Mouse (Mus musculus): Measurements from ENCODE around the gene Hoxa5. TPM values are rescaled to one million over a fixed set of nuclear protein-coding genes. Genes with fewer than 3 reads are reported as not detected.

The Hoxa5 gene
- polyA plus RNA-seq, 1 experiment from 2014 or later: not detected

DNA sequence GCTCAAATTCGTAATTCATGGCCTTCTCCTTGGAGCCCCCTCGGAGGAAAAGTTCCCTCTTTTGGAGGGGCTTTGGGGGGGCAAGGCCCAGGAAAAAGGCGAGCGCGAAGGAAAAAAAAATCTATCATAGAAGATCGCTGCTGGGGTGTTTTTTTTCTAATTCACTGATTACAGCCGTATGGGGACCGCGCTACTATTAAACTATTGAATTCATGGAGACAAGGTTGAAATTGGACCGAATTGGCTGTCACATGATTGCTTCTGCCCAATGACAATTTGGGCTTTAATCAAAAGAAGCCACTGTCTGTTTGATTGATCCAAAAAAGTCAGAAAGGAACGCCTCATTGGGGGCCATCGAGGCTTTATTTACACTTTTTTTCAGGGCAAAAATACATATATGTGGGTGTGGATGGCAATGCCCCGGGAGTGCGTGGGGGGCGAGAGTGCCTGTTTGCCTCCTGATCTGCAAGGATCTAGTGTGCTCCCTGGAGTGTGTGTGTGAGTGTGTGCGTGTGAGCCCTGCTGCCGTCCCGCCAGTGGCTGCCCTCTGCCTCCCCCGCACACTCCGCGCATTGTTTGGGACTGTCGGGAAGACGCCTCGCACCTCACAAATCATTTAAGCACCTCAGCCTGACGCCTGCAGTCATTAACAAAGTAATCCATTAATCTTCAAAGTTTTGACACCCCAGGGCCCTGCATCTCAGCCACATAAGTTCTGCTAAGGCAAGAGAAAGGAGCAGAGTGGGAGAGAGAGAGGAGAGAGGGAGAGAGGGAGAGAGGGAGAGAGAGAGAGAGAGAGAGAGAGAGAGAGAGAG is 39.6 kb downstream of the Hoxa5 start, which contains the start of gene Hoxa2:
Gene Hoxa2, minus strand, starts transcription at position 206 of the 815 bp plus-strand sequence.
- H3K4me1 ChIP-seq: no peaks in the 10 kb centered on the region
- H3K27me3 ChIP-seq: peaks cover 94% of the 10 kb centered on the region
- no peaks in the 10 kb centered on the region for H3K36me3 ChIP-seq
- 1% methylated on average over 25 of the region's 25 CpGs for WGBS
- no peak within 1 kb of the TSS for H3K4me2 ChIP-seq (replicated peaks)
- 0 out of 2 replicates have a peak within 1 kb of the TSS, but pooled peaks have one; percentile 2 for H3K4me3 ChIP-seq
- H3K9ac ChIP-seq (replicated peaks): no peak within 1 kb of the TSS
- no peaks in the 10 kb centered on the region for H3K9me3 ChIP-seq
- ATAC-seq (ENCODE audit: low FRiP score, low read depth): no peak
- no peak within 1 kb of the TSS for H3K27ac ChIP-seq (replicated peaks)

DNA sequence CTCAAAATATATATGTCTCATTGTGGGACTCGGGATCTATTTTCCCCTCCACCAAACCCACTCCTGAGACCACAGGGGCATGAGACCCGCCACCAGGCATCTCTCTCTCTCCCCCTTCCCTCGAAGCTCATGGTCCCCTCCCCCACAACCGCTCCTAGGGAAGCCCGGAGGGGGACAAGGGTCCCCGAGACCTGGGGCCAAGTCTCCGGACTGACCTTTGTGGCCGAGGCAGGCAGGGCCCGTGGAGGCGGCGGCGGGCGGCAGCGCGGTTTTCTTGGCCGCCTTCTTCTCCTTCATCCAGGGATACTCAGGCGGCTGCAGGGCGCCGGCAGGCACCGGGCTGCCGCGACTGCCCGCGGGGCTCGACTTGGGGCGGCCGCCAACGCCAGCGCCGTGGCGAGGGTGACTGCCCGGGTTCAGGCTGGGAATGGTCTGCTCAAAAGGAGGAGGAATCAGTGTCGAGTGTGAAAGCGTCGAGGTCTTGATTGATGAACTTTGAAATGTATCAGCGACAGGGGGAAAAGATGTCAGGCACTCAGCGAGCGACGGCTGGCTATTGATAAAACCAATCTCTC is 40.2 kb downstream of the Hoxa5 start:
- Histone ChIP-seq H3K9me3 (no peaks in the 10 kb centered on the region), H3K27ac (replicated peaks) (no peak overlapping the region), H3K4me2 (replicated peaks) (no peak overlapping the region), H3K9ac (replicated peaks) (no peak overlapping the region), H3K4me3 (no peak overlapping the region), H3K36me3 (no peaks in the 10 kb centered on the region), H3K27me3 (peaks cover 95% of the 10 kb centered on the region), H3K4me1 (peaks cover 2% of the 10 kb centered on the region)
- under 1% methylated on average over 39 of the region's 39 CpGs for WGBS
- no peak for ATAC-seq (ENCODE audit: low FRiP score, low read depth)

DNA sequence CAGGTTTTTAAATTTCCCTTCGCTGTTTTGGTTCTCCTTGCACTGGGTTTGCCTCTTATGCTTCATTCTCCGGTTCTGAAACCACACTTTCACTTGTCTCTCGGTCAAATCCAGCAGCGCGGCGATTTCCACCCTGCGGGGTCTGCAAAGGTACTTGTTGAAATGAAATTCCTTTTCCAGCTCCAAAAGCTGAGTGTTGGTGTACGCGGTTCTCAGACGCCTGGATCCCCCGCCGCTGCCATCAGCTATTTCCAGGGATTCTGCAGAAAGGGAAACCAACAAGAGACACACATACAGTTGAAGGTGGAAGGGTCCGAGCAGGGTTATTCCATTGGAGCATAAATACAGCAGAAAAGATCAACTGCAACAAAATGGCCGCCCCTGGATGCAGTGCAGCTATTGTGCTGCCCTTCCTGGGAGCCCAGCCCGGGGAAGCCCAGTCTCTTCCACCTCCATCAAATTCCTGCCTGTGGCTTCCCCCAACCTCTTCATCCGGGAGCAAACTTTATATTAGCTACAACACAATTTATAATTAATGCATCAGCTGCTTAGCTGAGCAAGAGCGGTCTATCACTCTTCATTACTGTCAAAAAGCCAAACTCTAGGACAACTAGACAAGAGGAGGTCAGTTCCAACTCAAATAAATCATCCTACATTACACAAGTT is 40.9 kb downstream of the Hoxa5 start:
- peaks cover 8% of the 10 kb centered on the region for H3K4me1 ChIP-seq
- no peak for ATAC-seq (ENCODE audit: low FRiP score, low read depth)
- no peak overlapping the region for H3K4me2 ChIP-seq (replicated peaks)
- H3K4me3 ChIP-seq: no peak overlapping the region
- H3K9ac ChIP-seq (replicated peaks): no peak overlapping the region
- H3K27ac ChIP-seq (replicated peaks): no peak overlapping the region
- no peaks in the 10 kb centered on the region for H3K36me3 ChIP-seq
- 2% methylated on average over 17 of the region's 17 CpGs for WGBS
- H3K9me3 ChIP-seq: no peaks in the 10 kb centered on the region
- H3K27me3 ChIP-seq: peaks cover 97% of the 10 kb centered on the region

DNA sequence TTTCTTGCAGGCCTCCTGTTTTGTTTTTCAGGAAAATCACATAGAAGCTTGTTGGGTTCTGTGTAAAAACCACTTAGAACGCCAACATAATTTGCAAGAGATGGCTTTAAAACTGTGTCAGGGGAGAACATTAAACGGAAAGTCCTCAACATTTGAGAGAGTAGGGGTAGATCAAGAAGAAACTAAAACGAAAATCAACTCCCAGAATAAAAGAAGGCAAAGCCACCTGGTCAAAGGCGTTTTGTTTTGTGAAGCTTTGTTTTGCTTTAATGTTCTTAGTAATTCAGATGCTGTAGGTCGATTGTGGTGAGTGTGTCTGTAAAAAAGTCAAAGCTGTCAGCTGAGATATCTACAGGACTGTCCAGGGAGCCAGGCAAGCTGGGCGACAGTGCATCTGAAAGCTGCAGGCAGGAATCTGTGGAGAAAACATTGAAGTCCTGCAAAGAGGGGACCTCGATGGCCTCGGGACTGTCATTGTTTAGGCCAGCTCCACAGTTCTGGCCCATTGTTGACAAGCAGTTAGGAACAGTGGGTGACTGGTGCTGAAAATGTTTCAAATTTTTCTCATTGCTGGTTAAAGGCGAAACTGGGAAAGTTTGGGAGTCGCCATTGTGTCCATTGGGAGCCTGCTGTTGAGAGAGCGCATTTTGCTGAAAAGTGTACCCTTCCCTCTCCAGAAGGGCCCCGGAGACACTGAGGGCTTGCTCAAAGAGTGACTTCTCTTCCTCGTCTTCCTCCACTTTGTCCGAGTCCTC is 41.6 kb downstream of the Hoxa5 start:
- Histone ChIP-seq H3K4me1 (peaks cover 15% of the 10 kb centered on the region), H3K27me3 (peaks cover 97% of the 10 kb centered on the region), H3K9ac (replicated peaks) (no peak overlapping the region), H3K4me2 (replicated peaks) (no peak overlapping the region), H3K27ac (replicated peaks) (no peak overlapping the region), H3K9me3 (no peaks in the 10 kb centered on the region), H3K36me3 (no peaks in the 10 kb centered on the region), H3K4me3 (no peak overlapping the region)
- no peak for ATAC-seq (ENCODE audit: low FRiP score, low read depth)
- WGBS: under 1% methylated on average over 14 of the region's 14 CpGs

DNA sequence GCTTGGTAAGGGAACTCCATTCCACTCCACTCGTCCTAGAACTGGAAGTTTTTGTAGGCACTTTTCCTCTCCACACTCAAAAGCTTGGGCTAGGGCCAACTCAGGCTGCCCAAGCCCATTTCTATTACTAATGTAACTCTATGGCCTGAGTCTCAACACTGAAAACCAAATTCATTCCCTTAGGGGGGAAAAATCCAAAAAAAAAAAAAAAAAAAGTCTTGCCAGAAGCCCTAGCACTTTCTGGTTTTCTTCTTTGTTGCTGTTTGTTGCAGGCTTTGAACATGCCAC is 42.4 kb downstream of the Hoxa5 start:
- Histone ChIP-seq H3K4me1 (peaks cover 18% of the 10 kb centered on the region), H3K9me3 (no peaks in the 10 kb centered on the region), H3K27ac (replicated peaks) (no peak overlapping the region), H3K4me2 (replicated peaks) (no peak overlapping the region), H3K4me3 (no peak overlapping the region), H3K36me3 (no peaks in the 10 kb centered on the region), H3K27me3 (peaks cover 97% of the 10 kb centered on the region), H3K9ac (replicated peaks) (no peak overlapping the region)
- WGBS: 4% methylated on average over 1 of the region's 1 CpGs
- no peak for ATAC-seq (ENCODE audit: low FRiP score, low read depth)

DNA sequence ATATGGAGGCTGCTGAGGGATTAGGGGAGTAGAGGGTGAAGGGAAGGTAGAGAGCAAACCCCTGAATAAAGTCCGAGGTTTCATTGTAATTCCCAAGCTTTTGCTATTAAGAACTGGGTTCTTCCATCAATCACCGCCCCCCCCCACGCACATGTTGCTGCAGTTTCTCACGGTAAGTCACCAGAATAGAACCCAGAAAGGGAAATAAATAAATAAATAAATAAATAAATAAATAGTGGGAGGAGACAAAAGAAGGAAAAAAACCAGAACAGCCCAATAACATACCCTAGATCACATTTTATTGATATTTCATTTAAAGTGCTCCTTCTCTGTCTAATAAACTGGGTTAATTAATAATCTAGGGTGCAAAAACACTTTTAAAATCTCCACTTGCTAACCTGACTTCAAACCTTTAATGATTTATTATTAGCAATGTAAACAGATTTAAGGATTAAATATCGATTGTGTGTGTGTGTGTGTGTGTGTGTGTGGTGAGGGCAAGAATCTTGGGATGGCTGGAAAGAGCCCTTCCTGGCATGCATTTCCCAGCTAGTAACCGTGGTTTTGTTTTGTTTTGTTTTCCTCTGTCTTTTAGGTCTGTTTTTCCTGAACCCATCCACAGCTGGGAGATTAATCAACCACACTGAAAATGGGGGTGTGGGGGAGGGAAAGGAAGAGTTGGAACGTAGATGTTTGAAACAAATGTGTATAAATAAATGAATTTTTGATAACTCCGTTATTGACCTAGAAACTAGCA is 42.9 kb downstream of the Hoxa5 start:
- Histone ChIP-seq H3K9me3 (no peaks in the 10 kb centered on the region), H3K9ac (replicated peaks) (no peak overlapping the region), H3K4me2 (replicated peaks) (no peak overlapping the region), H3K4me1 (peaks cover 18% of the 10 kb centered on the region), H3K4me3 (no peak overlapping the region), H3K27me3 (peaks cover 97% of the 10 kb centered on the region), H3K36me3 (no peaks in the 10 kb centered on the region), H3K27ac (replicated peaks) (no peak overlapping the region)
- ATAC-seq (ENCODE audit: low FRiP score, low read depth): no peak
- under 1% methylated on average over 8 of the region's 8 CpGs for whole genome bisulfite sequencing

DNA sequence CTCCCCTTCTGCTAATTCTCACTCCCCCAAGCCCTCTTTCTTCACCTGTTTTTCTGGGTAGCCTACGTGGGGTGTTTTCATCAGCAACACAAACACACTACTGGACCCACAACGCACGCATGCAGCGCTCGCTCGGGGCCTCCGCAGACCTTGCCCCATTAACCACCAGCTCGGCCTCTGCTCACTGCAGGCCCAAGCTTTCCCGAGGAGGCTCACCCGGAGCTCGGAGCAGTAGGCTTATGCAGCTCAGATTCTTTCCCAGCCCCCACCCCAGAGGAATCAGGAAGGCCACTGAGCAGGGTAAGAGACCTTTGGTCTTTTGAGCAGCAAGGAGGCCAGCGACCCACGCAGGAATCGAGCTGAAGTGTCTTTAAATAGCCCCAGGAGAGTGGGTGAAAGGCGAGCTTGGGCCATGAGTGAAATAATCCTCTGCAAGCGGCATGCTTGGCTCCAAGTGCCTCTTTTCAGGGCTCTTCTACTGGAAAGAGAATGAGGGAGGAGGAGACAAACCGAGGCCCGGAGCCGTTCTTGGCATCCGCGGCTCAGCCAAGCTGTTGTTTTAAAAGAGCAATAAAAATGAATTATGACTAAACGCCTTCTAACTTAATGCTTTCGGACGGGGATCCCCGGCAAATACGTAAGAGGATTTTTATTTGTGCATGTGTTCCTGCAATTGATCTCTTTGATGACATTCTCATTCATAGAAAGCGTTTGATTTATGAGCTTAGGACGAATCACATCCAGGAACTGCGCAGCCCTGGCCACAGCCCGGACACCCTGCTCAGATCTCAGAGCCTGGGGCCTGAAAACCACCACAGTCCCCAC is 43.7 kb downstream of the Hoxa5 start:
- Histone ChIP-seq H3K4me1 (peaks cover 18% of the 10 kb centered on the region), H3K4me2 (replicated peaks) (no peak overlapping the region), H3K36me3 (no peaks in the 10 kb centered on the region), H3K9me3 (no peaks in the 10 kb centered on the region), H3K27me3 (peaks cover 97% of the 10 kb centered on the region), H3K9ac (replicated peaks) (no peak overlapping the region), H3K4me3 (no peak overlapping the region), H3K27ac (replicated peaks) (no peak overlapping the region)
- under 1% methylated on average over 30 of the region's 30 CpGs for WGBS
- ATAC-seq (ENCODE audit: low FRiP score, low read depth): no peak

DNA sequence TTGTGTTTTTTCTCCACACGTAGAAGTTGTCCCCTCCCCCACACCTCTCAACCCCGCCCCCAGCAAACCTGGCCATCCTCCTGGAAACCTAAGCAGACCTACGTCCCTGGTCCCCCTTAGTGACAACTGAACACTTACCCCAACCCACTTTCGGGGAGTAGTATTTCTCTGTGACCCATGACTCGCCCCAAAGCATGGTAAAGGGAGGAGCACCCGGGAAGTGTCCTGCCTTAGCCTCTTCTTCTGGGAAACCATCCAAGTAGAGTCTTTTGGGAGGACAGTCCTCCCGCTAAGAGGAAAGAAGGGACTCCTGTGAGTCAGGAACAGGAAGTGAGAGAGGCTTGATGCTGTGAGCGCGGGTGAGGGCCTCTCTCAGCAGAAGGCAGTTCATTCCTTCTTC is 44.4 kb downstream of the Hoxa5 start:
- ATAC-seq (ENCODE audit: low FRiP score, low read depth): no peak
- no peak overlapping the region for H3K27ac ChIP-seq (replicated peaks)
- peaks cover 97% of the 10 kb centered on the region for H3K27me3 ChIP-seq

DNA sequence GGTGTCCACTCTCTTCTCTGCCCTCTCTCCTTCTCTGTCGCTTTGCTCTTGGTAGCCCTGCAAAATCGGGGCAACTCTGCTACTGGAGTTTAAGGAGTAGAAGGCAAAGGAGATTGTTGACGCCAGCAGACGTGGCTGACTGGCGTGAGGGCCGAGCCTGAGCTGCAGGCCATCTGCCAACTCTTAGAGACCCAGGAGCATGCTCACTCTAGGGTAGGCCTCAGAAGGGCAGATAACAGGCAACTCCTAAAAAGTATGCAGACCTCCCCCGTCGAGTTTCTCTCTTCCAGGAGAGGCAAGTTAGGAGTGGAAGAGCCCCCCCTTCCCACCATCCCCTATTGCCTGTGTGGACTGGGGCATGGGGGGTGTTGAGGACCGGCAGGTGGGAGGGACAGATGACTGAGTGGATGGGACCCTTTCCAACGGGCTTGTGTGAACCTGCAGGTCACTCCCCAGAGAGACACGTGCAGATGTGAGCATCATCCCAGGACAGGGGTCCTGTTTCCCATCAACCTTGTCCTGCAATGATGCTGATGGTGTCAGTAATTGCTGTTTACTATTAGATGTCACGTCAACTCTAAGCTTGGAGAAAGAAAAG is 45.1 kb downstream of the Hoxa5 start:
- Histone ChIP-seq H3K27ac (replicated peaks) (no peak overlapping the region), H3K36me3 (no peaks in the 10 kb centered on the region), H3K27me3 (peaks cover 97% of the 10 kb centered on the region), H3K9me3 (no peaks in the 10 kb centered on the region), H3K4me3 (peak overlapping the region; percentile 53), H3K9ac (replicated peaks) (no peak overlapping the region), H3K4me2 (replicated peaks) (peak overlapping the region; percentile 97), H3K4me1 (peaks cover 18% of the 10 kb centered on the region)
- 1% methylated on average over 12 of the region's 12 CpGs for WGBS
- no peak for ATAC-seq (ENCODE audit: low FRiP score, low read depth)

More for the DNA sequence above, 44.4 kb downstream of the Hoxa5 start:
- Histone ChIP-seq H3K4me3 (no peak overlapping the region), H3K4me2 (replicated peaks) (no peak overlapping the region), H3K9ac (replicated peaks) (no peak overlapping the region), H3K36me3 (no peaks in the 10 kb centered on the region), H3K9me3 (no peaks in the 10 kb centered on the region), H3K4me1 (peaks cover 18% of the 10 kb centered on the region)
- 1% methylated on average over 9 of the region's 9 CpGs for WGBS

DNA sequence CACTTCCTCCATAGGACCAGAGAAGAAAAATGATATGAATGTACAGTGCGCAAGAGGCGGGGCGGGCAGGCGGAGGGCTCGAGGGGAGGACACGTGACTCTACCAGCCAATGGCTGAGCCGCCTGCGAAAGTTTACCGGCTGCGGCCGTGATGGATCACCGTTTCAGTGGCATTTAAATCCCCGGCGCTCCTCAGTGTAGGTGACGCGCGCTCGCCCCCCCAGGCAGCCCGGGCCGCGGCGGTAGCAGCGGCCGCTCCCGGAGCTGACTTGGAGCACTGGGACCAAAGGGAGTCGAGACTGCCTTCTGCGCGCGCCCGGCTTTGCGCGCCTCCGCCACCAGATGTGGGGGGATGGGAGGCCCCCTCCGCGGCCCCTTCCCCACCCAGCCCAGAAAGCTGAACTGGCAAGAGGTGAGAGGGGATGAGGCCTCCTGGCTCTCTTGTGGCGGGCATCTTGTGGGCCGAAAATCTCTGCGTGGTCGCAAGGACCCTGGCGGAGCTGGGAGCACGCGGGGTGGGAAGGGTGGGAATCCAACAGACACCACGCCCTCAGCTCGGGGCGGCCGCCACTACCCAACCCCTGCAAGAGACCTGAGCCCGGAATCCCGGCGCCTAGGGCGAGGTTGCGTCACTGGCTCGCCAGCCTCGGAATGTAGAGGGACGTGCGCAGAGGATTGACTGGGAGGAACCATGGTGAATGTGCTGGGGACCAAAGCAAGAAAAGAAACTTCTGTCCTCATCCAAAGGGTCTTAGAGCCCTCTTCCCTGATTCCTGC is 45.9 kb downstream of the Hoxa5 start, which contains the start of gene Hoxa1:
Gene Hoxa1, minus strand, starts transcription at position 42 of the 776 bp plus-strand sequence.
- no peaks in the 10 kb centered on the region for H3K9me3 ChIP-seq
- H3K27ac ChIP-seq (replicated peaks): no peak within 1 kb of the TSS
- WGBS: under 1% methylated on average over 55 of the region's 55 CpGs
- H3K36me3 ChIP-seq: no peaks in the 10 kb centered on the region
- ATAC-seq (ENCODE audit: low FRiP score, low read depth): peak; percentile 49
- H3K9ac ChIP-seq (replicated peaks): peak within 1 kb of the TSS; percentile 43
- H3K4me2 ChIP-seq (replicated peaks): peak within 1 kb of the TSS; percentile 97
- H3K4me3 ChIP-seq: peak within 1 kb of the TSS; percentile 53
- H3K4me1 ChIP-seq: peaks cover 18% of the 10 kb centered on the region
- H3K27me3 ChIP-seq: peaks cover 97% of the 10 kb centered on the region
